Mouse (Mus musculus): ENCODE results near the gene Spg11. TPM values are rescaled to one million over a fixed set of nuclear protein-coding genes. Genes with fewer than 3 reads are reported as not detected.

The Spg11 gene
- polyA plus RNA-seq, 1 experiment, result 9.8 TPM

GRCm38 (mm10) chr2:122149716-122150115 lies 31.5 kb upstream of the Spg11 start:
- no peak for DNase-seq
- TF ChIP-seq POLR2A (IDR thresholded peaks at IDR 0.05; ENCODE audit: borderline replicate concordance, insufficient read depth, low read length), result no peak
- no peak for TF ChIP-seq CTCF (IDR thresholded peaks at IDR 0.05; ENCODE audit: borderline replicate concordance, insufficient read depth, low read depth, low read length)
- Histone ChIP-seq H3K27ac (ENCODE audit: insufficient read depth, low read length) (no peak overlapping the region), H3K4me3 (replicated peaks; ENCODE audit: insufficient read depth, low read depth, low read length) (no peak overlapping the region), H3K4me1 (ENCODE audit: control insufficient read depth, insufficient read depth, low read length) (no peaks in the 10 kb centered on the region), H3K27me3 (ENCODE audit: control insufficient read depth, insufficient read depth, low read length) (no peaks in the 10 kb centered on the region)
- WGBS, result 92% methylated on average over 3 of the region's 3 CpGs

DNA sequence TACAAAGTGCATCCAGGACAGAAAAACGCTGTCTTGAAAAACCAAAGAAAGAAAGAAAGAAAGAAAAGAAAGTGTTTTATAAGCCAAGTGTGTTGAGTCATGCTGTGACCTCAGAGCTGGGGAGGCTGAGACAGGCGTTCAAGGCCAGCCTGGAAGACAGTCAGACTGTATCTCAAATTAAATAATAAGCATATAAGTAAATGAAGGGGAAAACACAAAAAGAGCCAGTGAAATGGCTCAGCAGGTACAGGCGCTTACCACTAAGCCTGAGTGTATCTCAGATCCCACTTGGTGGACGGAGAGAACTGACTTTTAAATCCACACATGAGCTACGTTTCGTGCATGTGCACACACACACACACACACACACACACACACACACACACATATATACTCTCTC lies 31.1 kb upstream of the Spg11 start:
- TF ChIP-seq POLR2A (IDR thresholded peaks at IDR 0.05; ENCODE audit: borderline replicate concordance, insufficient read depth, low read length) (no peak), CTCF (IDR thresholded peaks at IDR 0.05; ENCODE audit: borderline replicate concordance, insufficient read depth, low read depth, low read length) (no peak)
- H3K27ac ChIP-seq (ENCODE audit: insufficient read depth, low read length), result no peak overlapping the region
- WGBS, result 93% methylated on average over 6 of the region's 6 CpGs
- H3K27me3 ChIP-seq (ENCODE audit: control insufficient read depth, insufficient read depth, low read length), result no peaks in the 10 kb centered on the region
- no peak overlapping the region for H3K4me3 ChIP-seq (replicated peaks; ENCODE audit: insufficient read depth, low read depth, low read length)
- no peaks in the 10 kb centered on the region for H3K4me1 ChIP-seq (ENCODE audit: control insufficient read depth, insufficient read depth, low read length)
- DNase-seq, result no peak

- H3K27ac ChIP-seq (ENCODE audit: insufficient read depth, low read length), result no peak overlapping the region
- TF ChIP-seq CTCF (IDR thresholded peaks at IDR 0.05; ENCODE audit: borderline replicate concordance, insufficient read depth, low read depth, low read length) (no peak), POLR2A (IDR thresholded peaks at IDR 0.05; ENCODE audit: borderline replicate concordance, insufficient read depth, low read length) (no peak)
- 42% methylated on average over 18 of the region's 18 CpGs for WGBS
- no peaks in the 10 kb centered on the region for H3K4me1 ChIP-seq (ENCODE audit: control insufficient read depth, insufficient read depth, low read length)
- DNase-seq, result peak; percentile 10 to 17
- H3K4me3 ChIP-seq (replicated peaks; ENCODE audit: insufficient read depth, low read depth, low read length), result peak overlapping the region; percentile 71
- H3K27me3 ChIP-seq (ENCODE audit: control insufficient read depth, insufficient read depth, low read length), result no peaks in the 10 kb centered on the region
Measured at GRCm38 (mm10) chr2:122148242-122148917, 30.2 kb upstream of the Spg11 start.

DNA sequence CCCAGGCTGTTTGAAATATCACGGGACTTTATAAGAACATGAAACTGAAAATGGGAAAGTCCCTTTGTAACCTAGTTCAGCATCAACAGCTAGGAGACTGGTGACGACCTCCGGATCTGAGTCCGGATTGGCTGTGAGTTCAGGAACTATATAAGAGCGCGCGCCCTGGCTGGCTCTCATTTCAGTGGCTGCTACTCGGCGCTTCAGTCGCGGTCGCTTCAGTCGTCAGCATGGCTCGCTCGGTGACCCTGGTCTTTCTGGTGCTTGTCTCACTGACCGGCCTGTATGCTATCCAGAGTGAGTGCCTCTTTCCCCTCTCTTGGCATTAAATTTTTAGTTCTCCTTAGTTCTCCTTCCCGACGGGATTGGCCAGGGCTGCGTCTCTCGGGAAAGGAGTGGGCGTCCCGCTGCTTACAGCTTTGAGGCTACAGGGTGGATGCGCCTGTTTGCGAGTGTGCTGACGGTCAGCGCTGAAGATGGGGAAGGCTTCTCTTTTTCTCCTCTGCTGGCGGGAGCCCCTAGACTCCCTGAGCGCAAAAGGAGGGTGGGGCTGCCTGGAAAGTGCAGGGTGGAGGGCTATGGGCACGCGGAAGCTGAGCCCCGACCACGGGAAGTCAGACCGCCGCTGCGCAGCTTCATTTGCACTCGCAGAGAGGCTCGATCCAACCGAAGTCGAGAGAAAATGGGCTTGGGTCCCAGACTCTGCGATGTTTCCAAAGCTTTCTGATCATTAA lies 29.5 kb upstream of the Spg11 start, which contains the start of gene B2m:
Gene B2m (plus strand): TSS at position 179 of the 734 bp plus-strand sequence.
- DNase-seq, result peak; percentile 85 to 87
- peak; percentile 80; the same call in 1 of the 2 replicates for TF ChIP-seq POLR2A (IDR thresholded peaks at IDR 0.05; ENCODE audit: borderline replicate concordance, insufficient read depth, low read length)
- TF ChIP-seq CTCF (IDR thresholded peaks at IDR 0.05; ENCODE audit: borderline replicate concordance, insufficient read depth, low read depth, low read length), result no peak
- no peak within 1 kb of the TSS for H3K27ac ChIP-seq (ENCODE audit: insufficient read depth, low read length)
- under 1% methylated on average over 40 of the region's 40 CpGs for WGBS
- H3K27me3 ChIP-seq (ENCODE audit: control insufficient read depth, insufficient read depth, low read length), result no peaks in the 10 kb centered on the region
- peak within 1 kb of the TSS; percentile 71 for H3K4me3 ChIP-seq (replicated peaks; ENCODE audit: insufficient read depth, low read depth, low read length)
- H3K4me1 ChIP-seq (ENCODE audit: control insufficient read depth, insufficient read depth, low read length), result no peaks in the 10 kb centered on the region

GRCm38 (mm10) chr2:122146687-122147086 lies 28.5 kb upstream of the Spg11 start:
- H3K27ac ChIP-seq (ENCODE audit: insufficient read depth, low read length), result no peak overlapping the region

DNA sequence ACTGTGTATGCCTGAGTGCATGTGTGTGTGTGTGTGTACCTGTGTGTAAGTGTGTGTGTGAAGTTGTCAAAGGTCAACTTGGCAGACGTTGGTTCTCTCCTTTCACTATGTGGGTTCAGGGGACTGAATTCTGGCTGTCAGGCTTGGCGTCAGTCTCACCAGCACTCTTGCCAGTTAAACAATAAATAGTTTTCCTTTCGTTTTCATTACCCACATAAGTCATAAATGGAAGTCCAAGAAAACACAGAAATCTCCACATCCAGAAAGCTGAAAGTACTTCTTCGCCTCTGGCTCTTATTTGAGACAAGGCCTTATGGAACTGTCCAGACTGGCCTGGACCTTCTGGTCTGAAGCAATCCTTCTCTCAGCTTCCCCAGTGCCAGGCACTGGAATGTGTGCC lies 27.6 kb upstream of the Spg11 start:
- Histone ChIP-seq H3K4me3 (replicated peaks; ENCODE audit: insufficient read depth, low read depth, low read length) (no peak overlapping the region), H3K27ac (ENCODE audit: insufficient read depth, low read length) (no peak overlapping the region), H3K4me1 (ENCODE audit: control insufficient read depth, insufficient read depth, low read length) (no peaks in the 10 kb centered on the region), H3K27me3 (ENCODE audit: control insufficient read depth, insufficient read depth, low read length) (no peaks in the 10 kb centered on the region)
- 82% methylated on average over 4 of the region's 4 CpGs for WGBS
- TF ChIP-seq CTCF (IDR thresholded peaks at IDR 0.05; ENCODE audit: borderline replicate concordance, insufficient read depth, low read depth, low read length) (no peak), POLR2A (IDR thresholded peaks at IDR 0.05; ENCODE audit: borderline replicate concordance, insufficient read depth, low read length) (no peak)
- no peak for DNase-seq

More at GRCm38 (mm10) chr2:122146687-122147086, 28.5 kb upstream of the Spg11 start:
- Histone ChIP-seq H3K27me3 (ENCODE audit: control insufficient read depth, insufficient read depth, low read length) (no peaks in the 10 kb centered on the region), H3K4me1 (ENCODE audit: control insufficient read depth, insufficient read depth, low read length) (no peaks in the 10 kb centered on the region), H3K4me3 (replicated peaks; ENCODE audit: insufficient read depth, low read depth, low read length) (no peak overlapping the region)
- TF ChIP-seq CTCF (IDR thresholded peaks at IDR 0.05; ENCODE audit: borderline replicate concordance, insufficient read depth, low read depth, low read length), result no peak
- TF ChIP-seq POLR2A (IDR thresholded peaks at IDR 0.05; ENCODE audit: borderline replicate concordance, insufficient read depth, low read length), result no peak
- DNase-seq, result peak in 1 of 2 experiments; percentile 4
- 32% methylated on average over 6 of the region's 6 CpGs for WGBS

DNA sequence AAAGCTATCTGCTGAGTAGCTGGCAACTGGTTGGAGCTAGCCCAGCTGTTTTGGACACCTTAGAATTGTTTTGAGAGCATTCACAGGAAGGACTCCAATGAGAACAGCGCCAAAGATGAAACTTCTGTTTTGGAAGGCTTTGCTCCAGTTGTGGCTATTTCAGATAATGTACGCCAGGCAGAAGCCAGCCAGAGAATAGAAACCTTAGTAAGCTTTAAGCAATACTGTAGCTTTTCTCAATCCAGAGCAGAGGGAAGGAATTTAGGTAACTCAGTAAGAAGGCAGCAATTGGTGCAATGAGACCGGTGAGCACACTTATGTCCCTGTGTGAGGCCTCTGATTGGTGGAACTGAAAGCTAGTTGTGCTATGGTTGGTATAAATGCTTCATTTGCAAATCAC lies 24.9 kb upstream of the Spg11 start:
- H3K4me3 ChIP-seq (replicated peaks; ENCODE audit: insufficient read depth, low read depth, low read length), result no peak overlapping the region
- 94% methylated on average over 3 of the region's 3 CpGs for WGBS
- no peak for TF ChIP-seq CTCF (IDR thresholded peaks at IDR 0.05; ENCODE audit: borderline replicate concordance, insufficient read depth, low read depth, low read length)
- TF ChIP-seq POLR2A (IDR thresholded peaks at IDR 0.05; ENCODE audit: borderline replicate concordance, insufficient read depth, low read length), result no peak
- no peaks in the 10 kb centered on the region for H3K4me1 ChIP-seq (ENCODE audit: control insufficient read depth, insufficient read depth, low read length)
- no peak overlapping the region for H3K27ac ChIP-seq (ENCODE audit: insufficient read depth, low read length)
- no peaks in the 10 kb centered on the region for H3K27me3 ChIP-seq (ENCODE audit: control insufficient read depth, insufficient read depth, low read length)
- DNase-seq, result no peak
